Mouse (Mus musculus) heart, adult 2 months (tissue): ENCODE measurements around the gene Gm11273. TPM values are rescaled to one million over a fixed set of nuclear protein-coding genes. Genes with fewer than 3 reads are reported as not detected.
A peak's percentile ranks its signal among the peaks of the same experiment; 100 is the strongest.
"Not testable (repeated sequence)": the region's sequence is repeated elsewhere in the genome, so short reads cannot be mapped to it uniquely, and the experiment has no call there.

Source experiments
- DNase-seq, 2 experiments: peaks; one replicate each; pipeline ENCODE4 v3.0.0; 2021
- H3K27ac ChIP-seq: fragments of 200-600 bp; 2 replicates; pipeline ENCODE4 v1.8.1; 2022
- H3K27me3 ChIP-seq: fragments of 200-500 bp; 2 replicates; pipeline ENCODE4 v1.6.1; 2012; ENCODE audit warnings: mild to moderate bottlenecking, low read length, inconsistent platforms, mixed read lengths; ENCODE audit not compliant: control insufficient read depth, insufficient read depth
- H3K36me3 ChIP-seq: fragments of 200-500 bp; 2 replicates; pipeline ENCODE4 v1.6.1; 2012; ENCODE audit warnings: low read length, inconsistent platforms; ENCODE audit not compliant: control insufficient read depth, insufficient read depth
- H3K4me1 ChIP-seq: fragments of 200-500 bp; 2 replicates; pipeline ENCODE4 v1.6.1; 2011; ENCODE audit warnings: low read length; ENCODE audit not compliant: control insufficient read depth, insufficient read depth
- H3K4me3 ChIP-seq: fragments of 200-600 bp; 2 replicates; pipeline ENCODE4 v1.8.1; 2022
- H3K79me2 ChIP-seq: fragments of 200-500 bp; replicated peaks from 2 replicates; pipeline ENCODE4 v1.6.1; 2012; ENCODE audit warnings: mild to moderate bottlenecking, inconsistent platforms, low read length, moderate library complexity, mixed read lengths; ENCODE audit not compliant: control insufficient read depth, insufficient read depth
- H3K9ac ChIP-seq: fragments of 200-500 bp; 2 replicates; pipeline ENCODE4 v1.6.1; 2012; ENCODE audit warnings: low read depth, mild to moderate bottlenecking, control low read depth, inconsistent platforms, low read length, mixed read lengths
- CTCF ChIP-seq: fragments of 200-600 bp; IDR thresholded peaks from 2 replicates; pipeline ENCODE4 v1.8.1; 2022; ENCODE audit warnings: antibody characterized with exemption, mild to moderate bottlenecking, moderate library complexity
- EP300 ChIP-seq: fragments of 200-500 bp; IDR thresholded peaks from 2 replicates; pipeline ENCODE4 v1.6.1; 2011; ENCODE audit warnings: low read depth, low read length, control low read depth; ENCODE audit not compliant: insufficient read depth
- POLR2A ChIP-seq: fragments of 200-500 bp; IDR thresholded peaks from 2 replicates; pipeline ENCODE4 v1.6.1; 2011; ENCODE audit warnings: mild to moderate bottlenecking, low read depth, low read length, control low read depth; ENCODE audit not compliant: insufficient read depth
- WGBS: fragments of 180-500 bp; shearing (Covaris S2); methylation state at CpG from one replicate; pipeline ENCODE4 v1.1.7; 2018; 5-methylcytosine and 5-hydroxymethylcytosine counted together
- intact Hi-C: fragments of 180-260 bp; cut with DNase I; formaldehyde crosslinking; loops from one replicate; pipeline ENCODE4 v1.15.1; 2025
- polyA plus RNA-seq: library from polyadenylated mRNA; depleted of rRNA; stranded (reverse); fragments of >200 nt; gene quantifications from 2 replicates; pipeline ENCODE4 v1.2.3, GENCODE M21; 2012
- total RNA-seq, 2 experiments: library from RNA; stranded (reverse); gene quantifications; 2 replicates each; pipeline ENCODE4 v1.2.3; 2021

The Gm11273 gene
- total and polyA plus RNA-seq, 3 experiments = 74.9 to 252 (median 241) TPM

GRCm38 (mm10) chr13:21472427-21472826, 28.8 kb downstream of the Gm11273 start:
- 36% methylated on average over 4 of the region's 4 CpGs for WGBS
- no peaks in the 10 kb centered on the region for H3K36me3 ChIP-seq
- no peak overlapping the region for H3K9ac ChIP-seq
- H3K4me1 ChIP-seq = no peaks in the 10 kb centered on the region; the same call in 1 of the 2 replicates
- intact Hi-C loops = no loop called here
- no peaks in the 10 kb centered on the region for H3K27me3 ChIP-seq
- H3K27ac ChIP-seq = no peak overlapping the region
- TF ChIP-seq EP300 (no peak), POLR2A (no peak), CTCF (no peak)
- no peak for DNase-seq
- H3K79me2 ChIP-seq = no peaks in the 10 kb centered on the region
- H3K4me3 ChIP-seq = no peak overlapping the region

GRCm38 (mm10) chr13:21469097-21469496, 32.1 kb downstream of the Gm11273 start:
- Histone ChIP-seq H3K4me3 (no peak overlapping the region; the same call in 1 of the 2 replicates), H3K9ac (no peak overlapping the region), H3K36me3 (no peaks in the 10 kb centered on the region), H3K79me2 (no peaks in the 10 kb centered on the region), H3K4me1 (no peaks in the 10 kb centered on the region; the same call in 1 of the 2 replicates), H3K27me3 (no peaks in the 10 kb centered on the region), H3K27ac (no peak overlapping the region)
- no peak for TF ChIP-seq CTCF
- no peak for TF ChIP-seq EP300
- TF ChIP-seq POLR2A = no peak
- WGBS = 23% methylated on average over 9 of the region's 9 CpGs
- no peak for DNase-seq
- intact Hi-C loops = loop anchor here (5.0 kb wide), 2 partner anchors 67 to 107 kb away; partner anchors contain the start of genes Zkscan3 and Zscan12

- H3K9ac ChIP-seq = peak within 1 kb of the TSS; percentile 57
- H3K27ac ChIP-seq = peak within 1 kb of the TSS; percentile 70
- H3K4me3 ChIP-seq = peak within 1 kb of the TSS; percentile 64
- TF ChIP-seq EP300 (no peak), CTCF (peak; percentile 17; the same call in 1 of the 2 replicates), POLR2A (peak; percentile 89)
- H3K36me3 ChIP-seq = no peaks in the 10 kb centered on the region
- H3K4me1 ChIP-seq = no peaks in the 10 kb centered on the region; the same call in 1 of the 2 replicates
- H3K27me3 ChIP-seq = no peaks in the 10 kb centered on the region
- intact Hi-C loops = loop anchor here (5.0 kb wide), 2 partner anchors 66 to 106 kb away; partner anchors contain the start of genes Zkscan3 and Zscan12
- WGBS = under 1% methylated on average over 54 of the region's 54 CpGs
- DNase-seq = peak; percentile 87 to 90
- no peaks in the 10 kb centered on the region for H3K79me2 ChIP-seq
Measured at GRCm38 (mm10) chr13:21468061-21469019, 32.9 kb downstream of the Gm11273 start, which contains the start of gene Nkapl. Nkapl (minus strand) TSS chr13:21468509.

- Histone ChIP-seq H3K27ac (no peak overlapping the region), H3K79me2 (no peaks in the 10 kb centered on the region), H3K4me1 (no peaks in the 10 kb centered on the region; the same call in 1 of the 2 replicates), H3K36me3 (no peaks in the 10 kb centered on the region), H3K9ac (no peak overlapping the region), H3K4me3 (no peak overlapping the region), H3K27me3 (no peaks in the 10 kb centered on the region)
- WGBS = 87% methylated on average over 10 of the region's 10 CpGs
- no peak for DNase-seq
- TF ChIP-seq EP300 (no peak), CTCF (no peak), POLR2A (no peak)
- intact Hi-C loops = loop anchor here (5.0 kb wide), 2 partner anchors 65 to 105 kb away; partner anchors contain the start of genes Zkscan3 and Zscan12
Measured at GRCm38 (mm10) chr13:21467336-21467735, 33.9 kb downstream of the Gm11273 start.

GRCm38 (mm10) chr13:21462516-21462915, 38.7 kb downstream of the Gm11273 start:
- H3K9ac ChIP-seq, H3K36me3 ChIP-seq, H3K27me3 ChIP-seq, DNase-seq, H3K79me2 ChIP-seq, H3K27ac ChIP-seq, H3K4me1 ChIP-seq, intact Hi-C loops, H3K4me3 ChIP-seq: not testable (repeated sequence)
- WGBS = 57% methylated on average over 9 of the region's 9 CpGs

GRCm38 (mm10) chr13:21456347-21456746, 44.9 kb downstream of the Gm11273 start:
- WGBS = 22% methylated on average over 4 of the region's 4 CpGs
- intact Hi-C loops = no loop called here
- TF ChIP-seq POLR2A (no peak), EP300 (no peak), CTCF (no peak)
- Histone ChIP-seq H3K4me3 (no peak overlapping the region), H3K79me2 (no peaks in the 10 kb centered on the region), H3K4me1 (peaks cover 1% of the 10 kb centered on the region; the same call in 1 of the 2 replicates), H3K27ac (no peak overlapping the region), H3K27me3 (no peaks in the 10 kb centered on the region), H3K9ac (no peak overlapping the region), H3K36me3 (peaks cover 11% of the 10 kb centered on the region)
- no peak for DNase-seq
